Mouse (Mus musculus): ENCODE measurements around the gene Evc. TPM values are rescaled to one million over a fixed set of nuclear protein-coding genes. Genes with fewer than 3 reads are reported as not detected.
A peak's percentile ranks its signal among the peaks of the same experiment; 100 is the strongest.

Evc gene
- polyA plus RNA-seq, 1 experiment from 2014 or later, result 2.2 TPM

- TF ChIP-seq EP300 (IDR thresholded peaks at IDR 0.05) (no peak), CTCF (IDR thresholded peaks at IDR 0.05) (no peak)
- Histone ChIP-seq H3K4me2 (replicated peaks; ENCODE audit: low read depth, low read length) (no peak overlapping the region), H3K4me3 (ENCODE audit: low read depth, low read length) (no peak overlapping the region), H3K9me3 (ENCODE audit: low read length) (no peaks in the 10 kb centered on the region), H3K9ac (replicated peaks; ENCODE audit: low read depth) (no peak overlapping the region), H3K4me1 (ENCODE audit: insufficient read depth, low read depth, low read length) (no peaks in the 10 kb centered on the region), H3K36me3 (ENCODE audit: insufficient read depth, low read length) (no peaks in the 10 kb centered on the region), H3K27me3 (replicated peaks; ENCODE audit: insufficient read depth, low read length) (no peaks in the 10 kb centered on the region), H3K27ac (ENCODE audit: low read length) (no peak overlapping the region)
- DNase-seq (ENCODE audit: low spot score) (no peak), ATAC-seq (no peak)
- WGBS, result 61% methylated on average over 5 of the region's 5 CpGs
Observed at GRCm38 (mm10) chr5:37363284-37363683, 26.6 kb upstream of the Evc start.

DNA sequence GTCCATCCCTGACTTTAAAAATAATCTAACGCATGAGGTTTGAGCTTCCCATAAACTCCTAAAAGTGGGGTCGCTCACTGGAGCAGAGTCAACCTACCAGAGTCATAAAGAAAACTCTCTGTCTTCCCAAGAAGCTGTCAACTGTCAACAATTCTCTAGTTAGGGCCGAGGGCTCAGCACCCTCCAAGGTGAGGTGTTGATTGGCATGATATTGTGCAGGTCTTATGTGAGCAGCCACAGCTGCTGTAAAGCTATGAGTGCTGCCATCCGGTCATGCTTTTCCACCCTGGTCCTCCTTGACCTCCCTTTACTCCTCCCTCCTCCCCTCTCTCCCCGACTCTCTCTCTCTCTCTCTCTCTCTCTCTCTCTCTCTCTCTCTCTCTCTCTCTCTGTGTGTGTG is 25.9 kb upstream of the Evc start:
- Histone ChIP-seq H3K9me3 (ENCODE audit: low read length) (no peaks in the 10 kb centered on the region), H3K4me3 (ENCODE audit: low read depth, low read length) (no peak overlapping the region), H3K4me2 (replicated peaks; ENCODE audit: low read depth, low read length) (no peak overlapping the region), H3K4me1 (ENCODE audit: insufficient read depth, low read depth, low read length) (no peaks in the 10 kb centered on the region), H3K36me3 (ENCODE audit: insufficient read depth, low read length) (no peaks in the 10 kb centered on the region), H3K27me3 (replicated peaks; ENCODE audit: insufficient read depth, low read length) (no peaks in the 10 kb centered on the region), H3K9ac (replicated peaks; ENCODE audit: low read depth) (no peak overlapping the region), H3K27ac (ENCODE audit: low read length) (no peak overlapping the region)
- no peak for TF ChIP-seq CTCF (IDR thresholded peaks at IDR 0.05)
- no peak for TF ChIP-seq EP300 (IDR thresholded peaks at IDR 0.05)
- 57% methylated on average over 5 of the region's 5 CpGs for WGBS
- DNase-seq (ENCODE audit: low spot score) (no peak), ATAC-seq (no peak)

GRCm38 (mm10) chr5:37356027-37356426 is 19.3 kb upstream of the Evc start:
- DNase-seq (ENCODE audit: low spot score) (no peak), ATAC-seq (no peak)
- Histone ChIP-seq H3K27ac (ENCODE audit: low read length) (no peak overlapping the region), H3K9me3 (ENCODE audit: low read length) (no peaks in the 10 kb centered on the region), H3K27me3 (replicated peaks; ENCODE audit: insufficient read depth, low read length) (no peaks in the 10 kb centered on the region), H3K36me3 (ENCODE audit: insufficient read depth, low read length) (no peaks in the 10 kb centered on the region), H3K4me1 (ENCODE audit: insufficient read depth, low read depth, low read length) (no peaks in the 10 kb centered on the region), H3K4me2 (replicated peaks; ENCODE audit: low read depth, low read length) (no peak overlapping the region), H3K9ac (replicated peaks; ENCODE audit: low read depth) (no peak overlapping the region), H3K4me3 (ENCODE audit: low read depth, low read length) (no peak overlapping the region)
- WGBS, result 81% methylated on average over 8 of the region's 8 CpGs
- no peak for TF ChIP-seq EP300 (IDR thresholded peaks at IDR 0.05)
- TF ChIP-seq CTCF (IDR thresholded peaks at IDR 0.05), result no peak

- no peak overlapping the region for H3K27ac ChIP-seq (ENCODE audit: low read length)
- no peaks in the 10 kb centered on the region for H3K9me3 ChIP-seq (ENCODE audit: low read length)
- no peaks in the 10 kb centered on the region for H3K27me3 ChIP-seq (replicated peaks; ENCODE audit: insufficient read depth, low read length)
- H3K36me3 ChIP-seq (ENCODE audit: insufficient read depth, low read length), result no peaks in the 10 kb centered on the region
- no peak overlapping the region for H3K4me2 ChIP-seq (replicated peaks; ENCODE audit: low read depth, low read length)
- DNase-seq (ENCODE audit: low spot score), result peak; percentile 16
- H3K4me1 ChIP-seq (ENCODE audit: insufficient read depth, low read depth, low read length), result no peaks in the 10 kb centered on the region
- no peak overlapping the region for H3K4me3 ChIP-seq (ENCODE audit: low read depth, low read length)
- ATAC-seq, result no peak
- 77% methylated on average over 4 of the region's 4 CpGs for WGBS
- H3K9ac ChIP-seq (replicated peaks; ENCODE audit: low read depth), result no peak overlapping the region
- TF ChIP-seq CTCF (IDR thresholded peaks at IDR 0.05) (peak; percentile 78), EP300 (IDR thresholded peaks at IDR 0.05) (no peak)
Observed at GRCm38 (mm10) chr5:37354385-37354784, 17.7 kb upstream of the Evc start.

- no peak for DNase-seq (ENCODE audit: low spot score)
- H3K4me1 ChIP-seq (ENCODE audit: insufficient read depth, low read depth, low read length), result no peaks in the 10 kb centered on the region
- H3K9me3 ChIP-seq (ENCODE audit: low read length), result no peaks in the 10 kb centered on the region
- no peak overlapping the region for H3K4me2 ChIP-seq (replicated peaks; ENCODE audit: low read depth, low read length)
- no peak for TF ChIP-seq CTCF (IDR thresholded peaks at IDR 0.05)
- no peak for TF ChIP-seq EP300 (IDR thresholded peaks at IDR 0.05)
- no peaks in the 10 kb centered on the region for H3K36me3 ChIP-seq (ENCODE audit: insufficient read depth, low read length)
- H3K27me3 ChIP-seq (replicated peaks; ENCODE audit: insufficient read depth, low read length), result no peaks in the 10 kb centered on the region
- H3K4me3 ChIP-seq (ENCODE audit: low read depth, low read length), result no peak overlapping the region
- no peak overlapping the region for H3K9ac ChIP-seq (replicated peaks; ENCODE audit: low read depth)
- WGBS, result 89% methylated on average over 2 of the region's 2 CpGs
- ATAC-seq, result no peak
- no peak overlapping the region for H3K27ac ChIP-seq (ENCODE audit: low read length)
Observed at GRCm38 (mm10) chr5:37351791-37352190, 15.1 kb upstream of the Evc start.

GRCm38 (mm10) chr5:37343962-37344361 is 7.3 kb upstream of the Evc start:
- Histone ChIP-seq H3K36me3 (ENCODE audit: insufficient read depth, low read length) (no peaks in the 10 kb centered on the region), H3K4me3 (ENCODE audit: low read depth, low read length) (no peak overlapping the region), H3K9me3 (ENCODE audit: low read length) (no peaks in the 10 kb centered on the region), H3K27ac (ENCODE audit: low read length) (no peak overlapping the region), H3K9ac (replicated peaks; ENCODE audit: low read depth) (no peak overlapping the region), H3K4me2 (replicated peaks; ENCODE audit: low read depth, low read length) (no peak overlapping the region), H3K4me1 (ENCODE audit: insufficient read depth, low read depth, low read length) (peaks cover under 1% of the 10 kb centered on the region; the same call in 1 of the 2 replicates), H3K27me3 (replicated peaks; ENCODE audit: insufficient read depth, low read length) (no peaks in the 10 kb centered on the region)
- whole genome bisulfite sequencing, result 75% methylated on average over 2 of the region's 2 CpGs
- no peak for TF ChIP-seq EP300 (IDR thresholded peaks at IDR 0.05)
- no peak for TF ChIP-seq CTCF (IDR thresholded peaks at IDR 0.05)
- DNase-seq (ENCODE audit: low spot score) (no peak), ATAC-seq (no peak)

GRCm38 (mm10) chr5:37338288-37338687 is 1.6 kb upstream of the Evc start, which contains the start of gene Evc2:
Gene Evc2, plus strand, starts transcription at chr5:37338499.
- peak; percentile 77 for ATAC-seq
- H3K27me3 ChIP-seq (replicated peaks; ENCODE audit: insufficient read depth, low read length), result no peaks in the 10 kb centered on the region
- peaks cover 16% of the 10 kb centered on the region for H3K4me1 ChIP-seq (ENCODE audit: insufficient read depth, low read depth, low read length)
- no peaks in the 10 kb centered on the region for H3K9me3 ChIP-seq (ENCODE audit: low read length)
- peak within 1 kb of the TSS; percentile 50 for H3K9ac ChIP-seq (replicated peaks; ENCODE audit: low read depth)
- DNase-seq (ENCODE audit: low spot score), result peak; percentile 62
- H3K4me2 ChIP-seq (replicated peaks; ENCODE audit: low read depth, low read length), result peak within 1 kb of the TSS; percentile 71
- H3K36me3 ChIP-seq (ENCODE audit: insufficient read depth, low read length), result no peaks in the 10 kb centered on the region
- H3K27ac ChIP-seq (ENCODE audit: low read length), result no peak within 1 kb of the TSS
- peak within 1 kb of the TSS; percentile 46 for H3K4me3 ChIP-seq (ENCODE audit: low read depth, low read length)
- TF ChIP-seq CTCF (IDR thresholded peaks at IDR 0.05) (peak; percentile 41), EP300 (IDR thresholded peaks at IDR 0.05) (no peak)
- 0% methylated on average over 27 of the region's 27 CpGs for WGBS
